Mouse (Mus musculus): ENCODE data around the gene Carmil2.

GRCm38 (mm10) chr8:105686551-105686950 is 477 bp downstream of the Carmil2 start:
- TF ChIP-seq CTCF (IDR thresholded peaks at IDR 0.05; ENCODE audit: borderline replicate concordance, insufficient read depth, low read length) (no peak), POLR2A (IDR thresholded peaks at IDR 0.05; ENCODE audit: low read depth, low read length) (no peak)

Measured in embryonic fibroblast, embryonic 13.5 days (primary cell).